Mouse (Mus musculus) brown adipose tissue, adult 24 weeks (tissue): ENCODE results near the gene Sema6c. TPM values are rescaled to one million over a fixed set of nuclear protein-coding genes. Genes with fewer than 3 reads are reported as not detected.

Source experiments
- H3K27ac ChIP-seq: fragments of 200-500 bp; replicated peaks from 2 replicates; pipeline ENCODE4 v1.5.1; 2012; ENCODE audit warnings: low read depth, mild to moderate bottlenecking, low read length
- H3K4me1 ChIP-seq: fragments of 200-500 bp; 2 replicates; pipeline ENCODE4 v1.6.1; 2012; ENCODE audit warnings: low read length, mixed read lengths; ENCODE audit not compliant: control insufficient read depth, insufficient read depth, insufficient read length
- H3K4me3 ChIP-seq: fragments of 200-500 bp; 2 replicates; pipeline ENCODE4 v1.5.1; 2012; ENCODE audit warnings: low read depth, mild to moderate bottlenecking, low read length, moderate library complexity; ENCODE audit not compliant: insufficient read depth
- polyA plus RNA-seq: library from polyadenylated mRNA; stranded (reverse); fragments of >200 nt; gene quantifications from 2 replicates; pipeline ENCODE4 v1.2.4, GENCODE M21; 2012; ENCODE audit not compliant: missing spikeins, insufficient read depth, insufficient read length

Gene Sema6c
- polyA plus RNA-seq, 1 experiment: 1.5 TPM

DNA sequence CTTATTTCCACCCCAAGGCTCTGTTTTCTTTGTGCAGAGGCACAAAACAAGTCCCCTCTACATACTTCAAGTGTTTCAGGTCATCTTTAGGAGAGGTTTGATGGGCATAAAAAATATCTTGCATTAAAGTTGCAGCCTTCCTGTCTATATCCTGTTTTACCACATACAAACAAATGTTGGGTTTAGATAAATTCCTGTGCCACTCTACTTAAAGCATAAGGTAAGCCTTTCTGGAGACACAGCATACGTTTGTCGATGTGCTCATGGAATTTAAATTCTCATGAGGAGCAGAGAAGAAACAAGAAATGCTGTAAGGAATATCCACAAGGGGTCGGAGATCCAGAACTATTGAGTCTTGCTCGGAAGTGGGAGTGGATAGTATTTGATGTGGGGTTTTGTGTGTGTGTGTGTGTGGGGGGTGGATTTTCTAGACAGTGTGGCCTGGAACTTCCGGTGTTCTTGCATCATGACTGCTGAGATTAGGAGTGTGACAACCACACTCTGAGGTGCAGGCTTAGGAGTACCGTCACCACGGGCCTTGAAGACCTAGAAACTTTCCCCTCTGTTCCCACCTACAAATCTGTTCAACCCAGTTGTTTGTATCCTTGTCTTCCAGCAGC lies 24.7 kb upstream of the Sema6c start:
- H3K27ac ChIP-seq: no peak overlapping the region
- peaks cover 4% of the 10 kb centered on the region for H3K4me1 ChIP-seq
- H3K4me3 ChIP-seq: peak overlapping the region; percentile 17; the same call in 1 of the 2 replicates

- Histone ChIP-seq H3K27ac (no peak overlapping the region), H3K4me1 (peaks cover 4% of the 10 kb centered on the region), H3K4me3 (no peak overlapping the region)
These were observed 23.9 kb upstream of the Sema6c start for GRCm38 (mm10) chr3:95136336-95136735.

GRCm38 (mm10) chr3:95139586-95140288 lies 20.5 kb upstream of the Sema6c start:
- no peaks in the 10 kb centered on the region for H3K4me1 ChIP-seq
- peak overlapping the region; percentile 31 for H3K27ac ChIP-seq
- H3K4me3 ChIP-seq: peak overlapping the region; percentile 21; the same call in 1 of the 2 replicates

- no peaks in the 10 kb centered on the region for H3K4me1 ChIP-seq
- peak overlapping the region; percentile 31 for H3K27ac ChIP-seq
- peak overlapping the region; percentile 12; the same call in 1 of the 2 replicates for H3K4me3 ChIP-seq
These were observed 20.0 kb upstream of the Sema6c start for GRCm38 (mm10) chr3:95140289-95140595.

DNA sequence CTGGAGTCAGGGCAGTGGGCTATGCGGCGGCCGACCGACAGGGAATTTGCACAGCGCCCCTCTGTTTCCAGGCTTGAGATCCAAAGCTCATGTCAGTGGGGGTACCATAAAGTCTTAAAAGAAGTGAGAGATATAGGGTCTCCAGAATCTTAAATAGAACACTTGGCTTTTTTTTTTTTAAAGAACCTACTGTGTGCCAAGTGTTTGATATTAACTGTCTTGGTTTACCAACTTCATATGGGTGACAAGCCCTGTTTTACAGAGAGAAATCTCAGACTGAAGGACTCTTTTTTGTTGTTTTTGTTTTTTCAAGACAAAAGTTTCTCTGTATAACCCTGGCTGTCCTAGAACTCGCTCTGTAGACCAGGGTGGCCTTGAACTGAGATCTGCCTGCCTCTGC lies 19.5 kb upstream of the Sema6c start:
- Histone ChIP-seq H3K4me1 (no peaks in the 10 kb centered on the region), H3K4me3 (peak overlapping the region; percentile 44), H3K27ac (peak overlapping the region; percentile 68)

DNA sequence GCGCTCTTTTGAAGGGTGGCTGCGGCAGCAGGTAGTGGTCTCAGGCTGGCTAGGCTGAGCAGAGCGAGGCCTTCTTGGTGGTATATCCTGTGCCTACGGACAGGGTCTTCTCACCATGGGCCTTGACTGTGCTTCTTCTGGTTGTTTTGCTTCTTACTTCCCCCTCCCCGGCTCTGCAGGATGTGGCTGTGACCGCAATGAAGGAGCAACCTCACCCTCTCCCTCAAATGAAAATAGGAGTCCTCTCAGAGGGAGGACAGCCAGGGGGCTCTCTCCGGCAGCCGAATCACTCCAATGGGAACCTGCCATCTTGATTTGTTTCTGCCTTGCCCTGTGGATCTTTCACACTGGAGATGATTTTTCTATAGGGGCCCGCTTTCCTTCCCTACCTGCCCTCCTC lies 18.8 kb upstream of the Sema6c start:
- Histone ChIP-seq H3K4me3 (peak overlapping the region; percentile 44), H3K4me1 (no peaks in the 10 kb centered on the region), H3K27ac (peak overlapping the region; percentile 68)

DNA sequence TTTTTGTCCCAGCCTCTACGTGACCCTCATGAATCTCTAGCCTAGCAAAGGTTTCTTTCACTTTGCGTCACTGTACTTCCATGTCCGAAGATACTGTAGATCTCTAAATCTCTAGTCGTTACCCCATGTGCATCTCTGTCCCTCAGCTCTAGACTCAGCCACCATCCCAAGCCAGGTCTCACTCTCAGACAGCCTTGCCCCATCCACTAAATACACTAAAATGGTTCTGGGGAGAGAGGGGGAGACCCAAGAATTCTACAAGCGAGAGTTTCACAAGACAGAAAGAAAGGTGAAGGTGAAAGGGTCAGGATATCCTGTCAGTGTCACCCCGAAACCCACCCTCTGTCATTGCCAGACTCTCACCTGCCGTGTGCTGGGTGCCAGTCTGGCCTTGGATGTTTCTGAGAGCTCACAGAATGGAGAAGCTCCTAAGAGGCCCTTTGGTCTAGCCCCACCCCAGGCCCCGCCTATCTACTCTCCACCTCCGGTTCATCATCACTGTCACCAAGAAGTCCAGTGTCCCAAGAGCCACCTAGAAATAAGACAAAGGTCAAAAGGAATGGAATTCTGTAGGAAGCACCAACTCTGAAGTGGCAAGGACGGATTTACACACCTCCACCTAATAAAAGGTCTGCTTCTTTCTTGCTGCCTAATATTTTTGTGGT lies 18.2 kb upstream of the Sema6c start, which contains the start of gene Tnfaip8l2:
Gene Tnfaip8l2 (minus strand): TSS at position 409 of the 665 bp plus-strand sequence.
- H3K27ac ChIP-seq: peak within 1 kb of the TSS; percentile 68
- no peaks in the 10 kb centered on the region for H3K4me1 ChIP-seq
- peak within 1 kb of the TSS; percentile 44 for H3K4me3 ChIP-seq

GRCm38 (mm10) chr3:95142617-95143011 lies 17.6 kb upstream of the Sema6c start:
- no peaks in the 10 kb centered on the region for H3K4me1 ChIP-seq
- no peak overlapping the region for H3K27ac ChIP-seq
- H3K4me3 ChIP-seq: no peak overlapping the region

- Histone ChIP-seq H3K4me3 (no peak overlapping the region), H3K27ac (no peak overlapping the region), H3K4me1 (no peaks in the 10 kb centered on the region)
These were observed 12.3 kb upstream of the Sema6c start for GRCm38 (mm10) chr3:95147924-95148323.

- no peak overlapping the region for H3K27ac ChIP-seq
- no peak overlapping the region for H3K4me3 ChIP-seq
- no peaks in the 10 kb centered on the region for H3K4me1 ChIP-seq
These were observed 6.4 kb upstream of the Sema6c start for GRCm38 (mm10) chr3:95153874-95154273.

DNA sequence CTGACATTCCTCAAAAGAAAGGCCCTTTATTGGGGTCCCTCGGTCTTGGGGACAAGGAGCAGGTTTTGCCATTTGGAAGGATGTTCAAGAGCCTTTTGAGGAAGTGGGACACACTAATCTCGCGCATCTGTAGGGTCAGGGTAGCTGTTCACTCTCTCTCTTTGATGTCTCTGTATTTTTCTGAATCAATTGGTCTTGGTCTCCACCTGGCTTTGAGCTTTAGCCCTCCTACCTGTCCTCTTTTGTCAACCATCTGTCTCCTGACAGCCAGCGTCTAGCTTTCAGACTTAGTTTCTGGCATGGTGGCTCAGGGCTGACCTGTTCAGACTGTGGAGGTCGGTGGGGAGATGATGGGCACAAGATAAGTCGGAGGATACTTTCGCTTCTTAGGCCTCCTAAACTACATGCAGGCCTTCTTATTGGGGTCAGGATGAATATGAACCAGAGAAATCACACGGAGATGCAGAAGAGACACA lies 708 bp upstream of the Sema6c start:
- H3K27ac ChIP-seq: no peak overlapping the region

DNA sequence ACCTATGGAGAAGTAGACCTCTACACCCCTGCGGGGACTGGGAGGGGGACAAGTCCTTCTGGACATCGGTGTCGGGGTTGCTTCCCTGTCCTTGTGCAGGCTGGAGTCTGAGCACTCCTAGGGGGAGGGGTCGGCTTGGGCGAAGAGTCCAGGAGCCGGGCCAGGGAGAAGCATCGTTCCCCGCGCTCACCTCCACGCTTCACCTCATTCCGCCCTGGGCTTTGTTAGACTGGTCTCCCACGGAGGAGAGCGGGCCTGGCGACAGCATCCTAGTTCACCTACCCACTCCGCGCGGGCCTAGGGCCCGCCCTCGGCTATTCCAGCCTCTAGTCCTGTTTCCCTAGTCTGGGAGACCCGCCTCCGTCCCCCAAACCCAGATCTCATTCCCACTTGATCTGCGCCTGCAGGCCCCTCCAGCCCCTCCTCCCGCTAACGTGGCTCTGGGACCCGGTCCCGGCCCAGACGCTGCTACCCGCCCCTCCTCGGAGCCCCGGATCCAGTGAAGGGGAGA lies 839 bp downstream of the Sema6c start:
- H3K4me1 ChIP-seq: peaks cover 4% of the 10 kb centered on the region; the same call in 1 of the 2 replicates
- peak overlapping the region; percentile 78 for H3K4me3 ChIP-seq
- no peak overlapping the region for H3K27ac ChIP-seq

More for the DNA sequence above, 708 bp upstream of the Sema6c start:
- peak overlapping the region; percentile 62 for H3K4me3 ChIP-seq
- peaks cover 4% of the 10 kb centered on the region; the same call in 1 of the 2 replicates for H3K4me1 ChIP-seq

GRCm38 (mm10) chr3:95161618-95162344 lies 1.5 kb downstream of the Sema6c start:
- H3K27ac ChIP-seq: no peak overlapping the region
- peaks cover 4% of the 10 kb centered on the region; the same call in 1 of the 2 replicates for H3K4me1 ChIP-seq
- H3K4me3 ChIP-seq: peak overlapping the region; percentile 78

- Histone ChIP-seq H3K27ac (no peak overlapping the region), H3K4me1 (peaks cover 4% of the 10 kb centered on the region; the same call in 1 of the 2 replicates), H3K4me3 (no peak overlapping the region)
These were observed 2.0 kb downstream of the Sema6c start for GRCm38 (mm10) chr3:95162345-95162628.
